Mouse (Mus musculus) erythroblast, embryonic 14.5 days (primary cell): ENCODE measurements at regions not wholly inside any gene's neighbourhood (a gene's known extent, or its start where the extent isn't known, plus 50 kb on each side); places are given as distances from the start of the nearest gene placed in this dataset.

Experiments
- GATA1 ChIP-seq: IDR thresholded peaks from 2 replicates; pipeline ENCODE4 v1.6.1; 2012; ENCODE audit warnings: low read length, inconsistent platforms, mixed read lengths
- TAL1 ChIP-seq: IDR thresholded peaks from 3 replicates; pipeline ENCODE4 v1.6.1; 2012; ENCODE audit warnings: low read length, inconsistent platforms, mixed read lengths

- TF ChIP-seq GATA1 (no peak), TAL1 (no peak)
Measured at GRCm38 (mm10) chr14:25318909-25319308, 140.1 kb upstream of the Zmiz1 start.
